Mouse (Mus musculus): ENCODE data around the gene Smoc1. TPM values are rescaled to one million over a fixed set of nuclear protein-coding genes. Genes with fewer than 3 reads are reported as not detected.

Smoc1 gene
- polyA plus RNA-seq, 1 experiment from 2014 or later: 14.7 TPM

DNA sequence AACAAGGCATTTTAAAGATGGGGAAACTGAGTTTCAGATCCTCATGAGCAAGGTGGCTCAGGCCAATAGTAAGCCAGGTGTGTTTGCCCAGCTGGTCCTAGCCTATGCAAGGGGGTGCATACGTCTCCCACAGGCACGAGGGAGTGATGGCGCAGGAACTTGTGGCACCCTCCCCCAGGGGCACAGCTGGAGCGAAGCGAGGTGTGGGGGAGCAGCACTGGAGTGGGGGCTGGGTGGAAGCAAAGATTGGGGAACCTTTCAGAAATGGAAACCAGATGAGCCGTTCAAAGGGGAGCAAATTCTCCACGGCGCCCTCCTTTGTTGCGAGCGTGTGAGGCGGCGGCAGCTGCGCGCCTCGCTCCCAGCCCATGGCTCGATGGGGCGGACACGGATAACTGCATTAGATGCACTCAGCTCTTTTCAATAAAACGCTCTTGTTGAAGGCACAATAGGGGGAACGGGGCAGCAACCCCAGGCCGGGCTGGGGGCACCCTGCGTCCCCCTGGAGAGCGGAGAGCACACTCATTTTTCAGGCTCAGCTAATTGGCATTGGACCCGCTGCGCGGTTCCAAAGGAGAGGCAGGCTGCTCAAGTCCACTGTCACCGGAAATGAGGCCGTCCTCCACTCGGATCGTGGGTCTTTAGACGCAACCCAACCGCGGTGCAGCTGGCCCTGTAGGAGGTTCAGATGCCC, 27.9 kb upstream of the Smoc1 start:
- Histone ChIP-seq H3K27me3 (replicated peaks) (0 out of 2 replicates have a peak, but pooled peaks cover 4% of the 10 kb centered on the region), H3K27ac (peak overlapping the region; percentile 37; the same call in 1 of the 2 replicates), H3K4me3 (peak overlapping the region; percentile 13; the same call in 1 of the 2 replicates), H3K9ac (peak overlapping the region; percentile 21; the same call in 1 of the 2 replicates), H3K36me3 (no peaks in the 10 kb centered on the region), H3K4me2 (replicated peaks) (peak overlapping the region; percentile 52), H3K9me3 (peaks cover 5% of the 10 kb centered on the region; the same call in 1 of the 2 replicates), H3K4me1 (peaks cover 35% of the 10 kb centered on the region)
- WGBS: 2% methylated on average over 33 of the region's 33 CpGs
- peak; percentile 86 for ATAC-seq (ENCODE audit: low FRiP score, low read depth)

DNA sequence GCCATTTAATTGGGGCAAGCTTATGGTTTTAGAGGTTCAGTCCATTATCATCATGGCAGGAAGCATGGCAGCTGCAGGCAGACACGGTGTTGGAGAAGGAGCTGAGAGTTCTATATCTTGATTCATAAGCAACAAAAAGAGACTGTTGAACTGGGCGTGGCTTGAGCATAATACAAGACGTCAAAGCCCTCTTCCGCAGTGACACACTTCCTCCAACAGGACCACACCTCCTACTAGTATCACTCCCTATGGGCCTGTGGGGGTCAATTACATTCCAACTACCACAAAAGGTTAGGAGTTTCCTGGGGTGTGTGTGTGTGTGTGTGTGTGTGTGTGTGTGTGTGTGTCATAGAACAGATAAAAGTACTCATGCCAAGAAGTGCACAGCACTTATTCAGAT, 25.7 kb upstream of the Smoc1 start:
- peaks cover 1% of the 10 kb centered on the region; the same call in 1 of the 2 replicates for H3K9me3 ChIP-seq
- H3K9ac ChIP-seq: no peak overlapping the region
- whole genome bisulfite sequencing: 74% methylated on average over 4 of the region's 4 CpGs
- H3K27ac ChIP-seq: no peak overlapping the region
- H3K4me1 ChIP-seq: peaks cover 35% of the 10 kb centered on the region
- no peak overlapping the region for H3K4me2 ChIP-seq (replicated peaks)
- H3K27me3 ChIP-seq (replicated peaks): 0 out of 2 replicates have a peak, but pooled peaks cover 4% of the 10 kb centered on the region
- no peak for ATAC-seq (ENCODE audit: low FRiP score, low read depth)
- H3K4me3 ChIP-seq: no peak overlapping the region
- no peaks in the 10 kb centered on the region for H3K36me3 ChIP-seq

DNA sequence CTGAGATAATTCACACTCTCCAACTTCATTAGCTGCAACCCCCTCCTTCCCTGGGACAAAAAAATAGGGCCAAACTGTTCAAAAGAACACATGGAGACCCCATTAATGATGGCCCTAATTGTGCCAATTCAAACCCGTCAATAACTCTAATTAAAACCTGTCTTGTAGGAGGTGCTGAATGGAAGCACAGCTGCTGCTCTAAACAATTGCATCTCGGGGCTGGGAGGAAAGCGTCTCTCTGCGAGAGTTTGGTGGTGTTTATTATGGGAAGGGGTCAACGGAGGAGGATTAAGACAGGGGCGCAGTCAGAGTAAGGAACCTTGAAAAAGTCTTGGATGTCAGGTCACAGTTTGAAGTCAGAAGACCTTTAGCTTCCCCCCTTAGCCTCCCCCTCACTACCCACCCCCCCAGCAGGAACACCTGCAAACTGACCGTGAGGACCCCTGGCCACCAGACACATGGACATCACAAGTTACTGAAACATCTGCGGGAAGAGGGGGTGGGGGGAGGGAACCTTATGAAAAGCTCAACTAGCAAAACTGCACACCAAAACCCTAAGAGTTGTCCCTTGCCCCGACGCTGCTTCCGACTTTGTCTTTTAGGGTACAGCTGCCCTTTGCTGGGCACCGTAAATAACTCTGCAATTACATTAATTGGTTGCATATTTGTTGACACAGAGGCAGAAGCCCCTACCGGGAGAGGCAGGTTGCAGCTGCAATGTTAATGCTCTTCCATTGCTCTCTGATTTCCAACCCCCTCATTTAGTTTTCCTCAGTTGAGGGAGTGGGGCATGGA, 23.6 kb upstream of the Smoc1 start:
- no peaks in the 10 kb centered on the region for H3K27me3 ChIP-seq (replicated peaks)
- H3K36me3 ChIP-seq: no peaks in the 10 kb centered on the region
- H3K27ac ChIP-seq: no peak overlapping the region
- peaks cover 27% of the 10 kb centered on the region for H3K4me1 ChIP-seq
- no peaks in the 10 kb centered on the region for H3K9me3 ChIP-seq
- H3K4me3 ChIP-seq: no peak overlapping the region
- 8% methylated on average over 13 of the region's 13 CpGs for WGBS
- no peak overlapping the region for H3K9ac ChIP-seq
- no peak overlapping the region for H3K4me2 ChIP-seq (replicated peaks)
- no peak for ATAC-seq (ENCODE audit: low FRiP score, low read depth)

DNA sequence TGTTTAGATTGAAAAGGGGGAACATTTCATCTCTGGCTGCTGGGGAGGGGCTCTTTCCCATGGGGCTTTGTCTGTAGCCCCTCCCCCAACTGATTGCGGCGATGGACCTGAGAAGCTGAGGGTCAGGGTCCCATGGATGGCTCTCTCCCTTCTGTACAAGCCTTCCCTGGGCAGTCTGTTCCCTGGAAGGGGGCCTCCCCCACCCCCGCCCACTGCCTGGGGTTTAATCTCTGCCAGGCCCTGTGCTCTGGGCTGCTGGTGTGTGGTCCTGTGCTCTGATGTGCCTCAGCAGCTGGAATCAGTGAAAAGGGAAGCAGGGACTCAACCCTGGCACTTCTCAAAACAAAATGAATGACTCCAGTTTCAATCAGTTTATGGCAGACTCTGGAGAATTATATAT, 16.8 kb upstream of the Smoc1 start:
- Histone ChIP-seq H3K9ac (0 out of 2 replicates have a peak overlapping the region, but pooled peaks have one; percentile 33), H3K9me3 (no peaks in the 10 kb centered on the region), H3K4me3 (no peak overlapping the region), H3K36me3 (no peaks in the 10 kb centered on the region), H3K4me1 (peaks cover 7% of the 10 kb centered on the region), H3K4me2 (replicated peaks) (peak overlapping the region; percentile 10; the same call in 1 of the 2 replicates), H3K27me3 (replicated peaks) (no peaks in the 10 kb centered on the region), H3K27ac (no peak overlapping the region)
- WGBS: 9% methylated on average over 3 of the region's 3 CpGs
- peak; percentile 61; the same call in 1 of the 2 replicates for ATAC-seq (ENCODE audit: low FRiP score, low read depth)

DNA sequence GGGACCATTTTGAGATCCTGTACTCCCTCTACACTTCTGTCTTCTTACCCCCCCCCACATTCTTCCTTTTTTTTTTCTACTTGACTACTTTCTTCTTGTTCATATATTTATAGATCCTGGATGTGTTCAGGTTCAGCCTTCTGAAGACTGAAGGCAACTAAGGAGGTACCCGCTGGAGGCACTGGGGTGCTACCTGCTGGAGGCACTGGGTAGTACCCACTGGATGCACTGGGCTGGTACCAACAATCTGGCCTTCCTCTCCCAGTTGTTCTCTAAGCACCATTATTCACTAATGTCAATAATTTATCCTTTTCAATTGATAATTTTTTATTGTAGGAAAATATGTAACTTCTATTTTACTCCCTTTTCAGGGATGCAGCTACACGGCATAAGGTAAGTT, 14.6 kb upstream of the Smoc1 start:
- no peak for ATAC-seq (ENCODE audit: low FRiP score, low read depth)
- no peak overlapping the region for H3K4me2 ChIP-seq (replicated peaks)

DNA sequence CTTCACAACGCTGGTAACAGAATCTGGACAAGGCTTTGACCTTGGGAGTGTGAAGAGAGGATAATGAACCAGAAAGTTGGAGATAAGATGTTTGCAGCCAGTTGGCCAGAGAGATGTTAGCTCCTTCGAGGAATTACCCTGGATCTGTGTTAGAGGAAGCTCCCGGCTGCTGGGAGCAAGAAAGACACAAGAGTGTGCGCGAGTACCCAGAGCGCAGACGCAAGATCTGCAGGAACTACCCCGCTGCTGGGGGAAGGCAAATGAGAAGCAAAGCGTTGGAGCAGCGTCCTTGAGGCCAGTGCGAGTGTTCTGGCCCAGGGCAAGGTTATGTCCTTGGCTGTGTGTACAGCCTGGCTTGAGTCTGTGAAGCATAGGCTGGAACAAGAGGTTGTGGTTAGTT, 13.1 kb upstream of the Smoc1 start:
- H3K4me3 ChIP-seq: no peak overlapping the region
- H3K36me3 ChIP-seq: no peaks in the 10 kb centered on the region
- no peaks in the 10 kb centered on the region for H3K9me3 ChIP-seq
- no peak overlapping the region for H3K4me2 ChIP-seq (replicated peaks)
- no peak overlapping the region for H3K9ac ChIP-seq
- no peak overlapping the region for H3K27ac ChIP-seq
- WGBS: 83% methylated on average over 11 of the region's 11 CpGs
- no peak for ATAC-seq (ENCODE audit: low FRiP score, low read depth)
- H3K27me3 ChIP-seq (replicated peaks): no peaks in the 10 kb centered on the region
- peaks cover 7% of the 10 kb centered on the region for H3K4me1 ChIP-seq

More for the DNA sequence above, 14.6 kb upstream of the Smoc1 start:
- 84% methylated on average over 2 of the region's 2 CpGs for WGBS
- no peaks in the 10 kb centered on the region for H3K9me3 ChIP-seq
- no peak overlapping the region for H3K4me3 ChIP-seq
- no peaks in the 10 kb centered on the region for H3K27me3 ChIP-seq (replicated peaks)
- H3K9ac ChIP-seq: no peak overlapping the region
- no peaks in the 10 kb centered on the region for H3K36me3 ChIP-seq
- peaks cover 7% of the 10 kb centered on the region for H3K4me1 ChIP-seq
- no peak overlapping the region for H3K27ac ChIP-seq

DNA sequence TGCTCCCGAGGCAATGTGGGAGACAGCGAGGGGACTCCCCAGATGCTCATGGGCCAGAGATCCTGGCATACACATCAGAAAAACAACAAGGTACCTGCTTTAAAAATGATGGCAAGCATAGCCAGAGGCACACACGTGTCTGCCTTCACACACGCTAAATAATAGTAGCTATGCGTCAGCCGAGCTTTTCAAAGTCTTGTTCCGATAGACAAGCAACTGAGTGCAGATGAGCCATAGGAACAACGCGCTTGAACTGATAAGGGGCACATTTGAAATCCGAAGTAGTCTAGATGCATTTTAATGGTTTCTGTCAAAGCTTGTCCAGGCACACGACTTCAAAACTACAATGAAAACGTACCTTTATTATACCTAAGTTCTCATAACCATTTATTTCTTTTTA, 9.0 kb upstream of the Smoc1 start:
- no peak overlapping the region for H3K4me3 ChIP-seq
- no peak overlapping the region for H3K27ac ChIP-seq
- H3K9ac ChIP-seq: no peak overlapping the region
- H3K36me3 ChIP-seq: no peaks in the 10 kb centered on the region
- H3K4me2 ChIP-seq (replicated peaks): no peak overlapping the region
- 89% methylated on average over 12 of the region's 12 CpGs for WGBS
- no peaks in the 10 kb centered on the region for H3K27me3 ChIP-seq (replicated peaks)
- H3K4me1 ChIP-seq: no peaks in the 10 kb centered on the region
- no peaks in the 10 kb centered on the region for H3K9me3 ChIP-seq
- no peak for ATAC-seq (ENCODE audit: low FRiP score, low read depth)

DNA sequence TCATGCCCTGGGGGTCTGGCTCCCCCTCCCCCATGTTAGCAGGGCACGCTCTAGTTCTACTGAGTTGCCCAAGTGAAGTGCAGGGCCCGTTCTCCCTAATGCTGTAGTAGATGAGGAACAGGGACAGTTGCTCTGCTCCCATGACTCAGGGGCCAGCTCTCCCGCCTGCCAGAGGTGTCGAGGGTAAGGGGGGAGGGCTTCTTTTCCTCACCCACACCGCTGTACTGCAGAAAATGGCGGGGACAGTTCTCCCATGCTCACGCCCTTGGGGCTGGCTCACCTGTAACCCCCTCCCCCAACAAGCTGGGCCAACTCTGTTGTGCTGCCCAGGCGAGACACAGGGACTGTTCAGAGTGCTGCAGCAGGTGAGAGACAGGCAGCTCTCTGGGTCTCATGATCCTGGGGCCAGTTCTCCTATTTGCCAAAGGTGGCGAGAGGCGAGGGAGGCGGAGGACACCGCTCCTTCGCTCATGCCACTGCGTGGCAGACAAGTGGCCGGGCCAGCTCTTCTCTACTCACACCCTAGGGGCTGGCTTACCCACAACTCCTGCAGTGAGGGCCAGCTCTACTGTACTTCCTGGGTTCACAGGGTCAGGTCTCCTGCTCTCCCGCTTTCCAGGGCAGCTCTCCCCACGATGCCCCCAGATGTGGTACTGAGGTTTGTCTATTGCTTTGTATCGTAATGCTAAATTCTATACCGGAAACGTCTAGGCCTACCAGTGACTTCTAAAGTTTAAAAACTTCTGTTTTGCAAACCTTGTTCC, 7.9 kb upstream of the Smoc1 start:
- Histone ChIP-seq H3K4me3 (no peak overlapping the region), H3K9ac (no peak overlapping the region), H3K27me3 (replicated peaks) (no peaks in the 10 kb centered on the region), H3K4me1 (no peaks in the 10 kb centered on the region), H3K27ac (no peak overlapping the region), H3K9me3 (no peaks in the 10 kb centered on the region), H3K36me3 (no peaks in the 10 kb centered on the region), H3K4me2 (replicated peaks) (no peak overlapping the region)
- no peak for ATAC-seq (ENCODE audit: low FRiP score, low read depth)
- 85% methylated on average over 20 of the region's 20 CpGs for WGBS

DNA sequence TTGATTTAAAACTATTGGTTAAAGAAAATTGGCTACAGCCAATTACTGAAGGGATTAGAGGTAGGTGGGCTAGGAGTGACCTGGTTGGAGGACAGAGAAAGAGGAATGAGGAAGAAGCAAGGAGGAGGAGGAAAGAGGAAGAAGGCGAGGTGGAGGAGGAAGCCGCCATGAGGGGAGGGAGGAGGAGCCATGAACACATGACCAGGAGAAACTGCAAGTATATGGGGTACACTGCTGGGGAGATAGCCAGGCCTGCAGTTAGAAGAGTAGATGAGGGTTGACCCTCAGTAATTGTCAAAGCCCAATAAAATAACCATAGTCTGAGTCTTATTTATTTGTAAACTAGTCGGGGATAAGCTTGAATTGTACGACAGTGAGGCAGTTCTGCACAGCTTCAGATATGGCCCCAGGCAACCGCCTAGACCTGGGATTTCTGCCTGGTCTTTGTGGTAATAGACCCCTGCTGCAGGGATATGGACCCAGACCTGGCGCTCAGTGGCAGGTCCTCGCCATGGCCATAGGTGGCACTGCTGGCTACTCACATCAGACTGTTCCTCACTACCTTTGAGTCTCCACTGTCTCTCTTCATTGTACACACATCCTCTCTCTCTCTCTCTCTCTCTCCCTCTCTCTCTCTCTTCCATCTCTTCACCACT, 7.2 kb upstream of the Smoc1 start:
- Histone ChIP-seq H3K27ac (no peak overlapping the region), H3K9ac (no peak overlapping the region), H3K4me1 (no peaks in the 10 kb centered on the region), H3K36me3 (no peaks in the 10 kb centered on the region), H3K27me3 (replicated peaks) (no peaks in the 10 kb centered on the region), H3K9me3 (no peaks in the 10 kb centered on the region), H3K4me3 (no peak overlapping the region), H3K4me2 (replicated peaks) (no peak overlapping the region)
- no peak for ATAC-seq (ENCODE audit: low FRiP score, low read depth)
- WGBS: 90% methylated on average over 7 of the region's 7 CpGs

DNA sequence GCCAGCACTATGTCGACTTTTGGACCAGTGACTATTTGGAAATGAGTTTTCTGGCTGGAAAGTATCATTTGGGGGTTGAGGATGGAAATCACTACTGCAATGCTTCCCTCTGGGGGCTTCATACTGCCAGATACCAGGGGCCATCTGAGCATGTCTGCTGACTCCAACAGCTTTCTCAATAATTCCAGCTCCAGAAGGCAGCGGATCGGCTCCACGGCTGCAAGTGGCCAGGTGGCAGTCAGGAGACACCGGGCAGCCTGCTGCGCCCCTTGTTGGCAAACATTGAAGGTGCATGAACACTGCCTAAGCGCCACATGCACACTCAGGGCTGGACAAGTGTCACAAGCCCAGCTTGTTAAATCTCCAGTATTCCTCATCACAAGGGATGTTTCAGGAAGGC, 2.2 kb upstream of the Smoc1 start:
- WGBS: 93% methylated on average over 7 of the region's 7 CpGs
- peaks cover 27% of the 10 kb centered on the region; the same call in 1 of the 2 replicates for H3K4me1 ChIP-seq
- H3K9me3 ChIP-seq: no peaks in the 10 kb centered on the region
- H3K27ac ChIP-seq: no peak overlapping the region
- H3K27me3 ChIP-seq (replicated peaks): peaks cover 18% of the 10 kb centered on the region
- ATAC-seq (ENCODE audit: low FRiP score, low read depth): no peak
- H3K4me2 ChIP-seq (replicated peaks): no peak overlapping the region
- no peak overlapping the region for H3K4me3 ChIP-seq
- H3K9ac ChIP-seq: no peak overlapping the region
- no peaks in the 10 kb centered on the region for H3K36me3 ChIP-seq

DNA sequence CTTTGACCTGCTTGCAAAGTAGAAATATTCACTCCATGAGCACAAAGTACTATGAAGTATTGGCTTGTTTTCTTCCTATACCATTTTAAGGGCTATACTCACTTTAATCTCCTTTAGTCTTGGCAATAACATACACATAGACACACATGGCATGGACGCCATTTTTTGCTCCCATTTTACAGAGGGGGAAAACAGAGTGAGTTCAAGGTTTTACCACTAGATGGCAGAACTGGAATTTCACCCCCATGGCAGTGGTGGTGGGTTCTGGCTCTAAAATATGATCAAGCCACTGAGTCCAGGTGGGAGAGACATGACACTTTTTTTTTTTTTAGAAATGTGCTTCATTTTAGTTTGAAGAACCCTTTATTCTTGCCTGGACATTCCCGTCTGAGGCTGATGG, 1.6 kb upstream of the Smoc1 start:
- no peak for ATAC-seq (ENCODE audit: low FRiP score, low read depth)
- WGBS: 67% methylated on average over 2 of the region's 2 CpGs
- peaks cover 29% of the 10 kb centered on the region; the same call in 1 of the 2 replicates for H3K4me1 ChIP-seq

More for the DNA sequence above, 1.6 kb upstream of the Smoc1 start:
- Histone ChIP-seq H3K9me3 (no peaks in the 10 kb centered on the region), H3K27me3 (replicated peaks) (peaks cover 18% of the 10 kb centered on the region), H3K4me2 (replicated peaks) (no peak overlapping the region), H3K36me3 (no peaks in the 10 kb centered on the region), H3K4me3 (no peak overlapping the region), H3K27ac (no peak overlapping the region), H3K9ac (no peak overlapping the region)
